Mouse (Mus musculus) heart, embryonic 10.5 days (tissue): ENCODE results near the gene Slc2a2. TPM values are rescaled to one million over a fixed set of nuclear protein-coding genes. Genes with fewer than 3 reads are reported as not detected.
"Not testable (repeated sequence)": the region's sequence is repeated elsewhere in the genome, so short reads cannot be mapped to it uniquely, and the experiment has no call there.

ENCODE experiments used
- DNase-seq: peaks from one replicate; pipeline ENCODE4 v3.0.0-alpha.2; 2017; ENCODE audit warnings: low spot score
- H3K27ac ChIP-seq: fragments of 300-500 bp; sonication (generic); 2 replicates; pipeline ENCODE4 v1.5.1; 2016; ENCODE audit warnings: mild to moderate bottlenecking
- H3K27me3 ChIP-seq: fragments of 300-500 bp; sonication (generic); 2 replicates; pipeline ENCODE4 v1.6.1; 2016; ENCODE audit warnings: mild to moderate bottlenecking; ENCODE audit not compliant: poor library complexity, insufficient read depth, severe bottlenecking
- H3K36me3 ChIP-seq: fragments of 300-500 bp; sonication (generic); 2 replicates; pipeline ENCODE4 v1.6.1; 2016; ENCODE audit warnings: mild to moderate bottlenecking, moderate library complexity
- H3K4me1 ChIP-seq: fragments of 300-500 bp; sonication (generic); 2 replicates; pipeline ENCODE4 v1.6.1; 2016; ENCODE audit warnings: mild to moderate bottlenecking
- H3K4me3 ChIP-seq: fragments of 300-500 bp; sonication (generic); 2 replicates; pipeline ENCODE4 v1.5.1; 2016; ENCODE audit warnings: mild to moderate bottlenecking, moderate library complexity
- H3K9me3 ChIP-seq: fragments of 300-500 bp; sonication (generic); 2 replicates; pipeline ENCODE4 v1.6.1; 2016; ENCODE audit warnings: mild to moderate bottlenecking, moderate library complexity
- WGBS: fragments of 180-500 bp; shearing (Covaris S2); methylation state at CpG from one replicate; pipeline ENCODE4 v1.1.7; 2016; 5-methylcytosine and 5-hydroxymethylcytosine counted together
- polyA plus RNA-seq: library from polyadenylated mRNA; unstranded; fragments of >200 nt; fragmentation: Nextera tagmentation; extraction: Ambion mirVana; gene quantifications from 2 replicates; pipeline ENCODE4 v1.2.1, GENCODE M21; 2016

Gene Slc2a2
- polyA plus RNA-seq, 1 experiment from 2014 or later = 3.1 TPM

DNA sequence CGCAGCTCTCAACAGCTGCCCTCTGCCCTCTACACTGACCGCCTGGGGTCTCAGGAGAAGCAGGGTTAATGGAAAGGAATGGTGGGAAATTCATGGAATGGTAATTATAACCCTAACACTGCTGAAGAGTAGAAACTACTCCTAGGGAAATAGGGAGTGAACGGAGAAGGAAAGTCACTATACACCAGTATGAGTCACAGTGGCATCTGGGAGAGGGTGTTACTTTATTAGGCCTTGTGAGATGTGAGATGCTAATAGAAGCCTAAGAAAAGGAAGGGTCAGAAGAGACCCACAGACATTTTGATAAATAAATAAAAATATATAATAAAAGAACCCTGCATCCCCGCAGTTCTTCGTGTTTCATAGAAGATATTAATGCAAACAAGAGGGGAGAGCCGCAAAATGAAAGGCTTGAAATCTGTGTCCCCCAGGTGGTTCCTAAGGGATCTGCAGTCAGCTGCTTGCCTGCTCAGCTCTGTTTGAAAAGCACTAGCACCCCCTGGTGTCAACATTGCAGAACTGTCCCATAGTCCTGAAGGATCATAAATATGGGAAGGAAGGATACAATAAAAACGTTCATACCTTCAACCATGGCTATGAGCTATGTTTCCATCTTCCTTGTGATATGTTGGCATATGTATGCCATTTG, 48.3 kb downstream of the Slc2a2 start:
- Histone ChIP-seq H3K4me1 (peaks cover 5% of the 10 kb centered on the region; the same call in 1 of the 2 replicates), H3K36me3 (no peaks in the 10 kb centered on the region), H3K27ac (no peak overlapping the region), H3K27me3 (no peaks in the 10 kb centered on the region), H3K4me3 (no peak overlapping the region), H3K9me3 (no peaks in the 10 kb centered on the region)
- WGBS = 32% methylated on average over 7 of the region's 7 CpGs
- DNase-seq = peak; percentile 85

DNA sequence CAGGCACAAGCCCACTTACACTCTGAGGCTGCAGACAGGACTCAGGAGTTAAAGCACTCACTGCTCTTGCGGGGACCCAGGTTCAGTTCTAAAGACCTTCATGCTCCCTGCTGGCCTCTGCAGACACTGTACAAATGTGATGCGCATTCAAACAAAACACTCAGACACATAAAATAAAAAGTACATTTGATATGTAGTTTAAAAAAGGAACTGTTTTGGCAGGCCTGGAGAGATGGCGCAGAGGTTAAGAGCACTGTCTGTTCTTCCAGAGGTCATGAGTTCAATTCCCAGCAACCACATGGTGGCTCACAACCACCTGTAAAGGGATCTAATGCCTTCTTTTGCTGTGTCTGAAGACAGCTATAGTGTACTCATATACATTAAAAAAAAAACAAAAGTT, 50.4 kb downstream of the Slc2a2 start:
- H3K9me3 ChIP-seq = no peaks in the 10 kb centered on the region
- H3K4me1 ChIP-seq = peaks cover 4% of the 10 kb centered on the region; the same call in 1 of the 2 replicates
- DNase-seq = no peak
- H3K27ac ChIP-seq = no peak overlapping the region
- no peaks in the 10 kb centered on the region for H3K36me3 ChIP-seq
- H3K4me3 ChIP-seq = no peak overlapping the region
- 91% methylated on average over 3 of the region's 3 CpGs for WGBS
- peaks cover 4% of the 10 kb centered on the region; the same call in 1 of the 2 replicates for H3K27me3 ChIP-seq

DNA sequence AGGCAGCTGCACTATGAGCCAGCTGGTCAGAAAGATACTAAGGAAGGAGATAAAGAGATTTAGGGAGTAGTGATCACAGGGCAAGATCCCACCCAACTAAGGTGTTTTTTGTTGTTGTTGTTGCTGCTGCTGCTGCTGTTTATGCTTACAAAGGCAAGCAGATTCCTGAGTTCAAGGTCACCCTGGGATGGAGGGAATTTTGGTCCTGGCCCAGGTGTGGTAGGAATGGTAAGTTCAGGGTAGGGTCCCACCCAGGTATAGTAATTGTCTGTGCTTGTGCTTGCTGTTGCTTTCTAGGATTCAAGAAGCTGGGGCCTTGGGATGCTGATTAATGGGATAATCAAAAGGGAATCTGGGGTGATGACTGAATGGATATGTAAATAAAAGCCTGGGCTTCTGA, 51.3 kb downstream of the Slc2a2 start:
- Histone ChIP-seq H3K4me1 (no peaks in the 10 kb centered on the region; the same call in 1 of the 2 replicates), H3K9me3 (no peaks in the 10 kb centered on the region)

DNA sequence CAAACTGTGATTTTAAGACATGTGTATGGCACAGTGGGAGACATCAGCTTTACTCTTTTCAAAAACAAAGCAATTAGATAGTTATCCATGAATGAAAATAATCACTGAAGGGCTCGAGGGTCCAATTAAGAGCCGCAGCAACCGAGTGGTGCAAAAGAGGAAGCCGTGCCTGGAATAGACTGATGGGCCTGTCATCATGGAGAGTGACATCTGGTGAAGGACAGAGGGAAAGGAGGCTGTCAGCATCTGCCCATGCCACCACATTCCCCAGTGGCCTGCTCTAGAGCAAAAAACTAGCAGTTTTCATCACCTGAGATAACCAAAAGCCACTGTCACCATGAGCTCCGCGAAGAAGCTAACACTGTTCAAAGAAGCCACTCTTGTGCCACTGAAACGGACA, 57.8 kb downstream of the Slc2a2 start:
- H3K27me3 ChIP-seq = peaks cover 12% of the 10 kb centered on the region; the same call in 1 of the 2 replicates
- 32% methylated on average over 7 of the region's 7 CpGs for WGBS

More for the DNA sequence above, 51.3 kb downstream of the Slc2a2 start:
- DNase-seq = no peak
- H3K36me3 ChIP-seq = no peaks in the 10 kb centered on the region
- no peak overlapping the region for H3K4me3 ChIP-seq
- no peak overlapping the region for H3K27ac ChIP-seq
- peaks cover 4% of the 10 kb centered on the region; the same call in 1 of the 2 replicates for H3K27me3 ChIP-seq

DNA sequence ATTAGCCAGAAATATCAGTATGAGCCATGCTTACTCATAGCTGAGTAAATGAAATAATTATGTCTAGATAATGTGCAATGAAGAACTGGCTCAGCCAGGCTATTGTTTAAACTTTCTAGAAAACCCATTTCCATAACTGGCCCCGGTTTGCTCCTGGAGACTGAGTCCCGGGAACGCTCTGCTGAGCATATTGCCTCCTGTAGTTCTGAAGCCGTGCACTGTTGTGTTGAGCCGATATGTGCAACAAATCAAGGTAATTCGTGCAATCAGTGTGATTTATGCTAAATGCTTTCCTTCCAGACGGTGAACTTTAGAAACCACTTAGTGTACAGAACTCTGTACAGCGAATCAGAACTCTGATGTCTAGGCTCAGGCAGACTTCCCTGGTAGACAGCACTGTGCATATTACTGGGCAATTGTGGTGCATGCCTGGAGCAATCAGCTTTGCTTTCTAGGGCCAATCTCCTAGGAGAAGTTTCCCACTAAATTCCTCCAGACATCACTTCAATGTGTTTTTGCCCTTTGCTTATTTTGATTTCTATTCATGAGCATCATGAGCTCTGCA, 63.6 kb downstream of the Slc2a2 start:
- Histone ChIP-seq H3K27ac (no peak overlapping the region), H3K36me3 (no peaks in the 10 kb centered on the region), H3K4me3 (no peak overlapping the region), H3K27me3 (0 out of 2 replicates have a peak, but pooled peaks cover 1% of the 10 kb centered on the region), H3K9me3 (no peaks in the 10 kb centered on the region), H3K4me1 (no peaks in the 10 kb centered on the region)
- no peak for DNase-seq
- 85% methylated on average over 8 of the region's 8 CpGs for WGBS

More for the DNA sequence above, 57.8 kb downstream of the Slc2a2 start:
- Histone ChIP-seq H3K4me1 (peaks cover 7% of the 10 kb centered on the region), H3K9me3 (no peaks in the 10 kb centered on the region), H3K36me3 (no peaks in the 10 kb centered on the region), H3K27ac (no peak overlapping the region), H3K4me3 (no peak overlapping the region)
- DNase-seq = no peak

DNA sequence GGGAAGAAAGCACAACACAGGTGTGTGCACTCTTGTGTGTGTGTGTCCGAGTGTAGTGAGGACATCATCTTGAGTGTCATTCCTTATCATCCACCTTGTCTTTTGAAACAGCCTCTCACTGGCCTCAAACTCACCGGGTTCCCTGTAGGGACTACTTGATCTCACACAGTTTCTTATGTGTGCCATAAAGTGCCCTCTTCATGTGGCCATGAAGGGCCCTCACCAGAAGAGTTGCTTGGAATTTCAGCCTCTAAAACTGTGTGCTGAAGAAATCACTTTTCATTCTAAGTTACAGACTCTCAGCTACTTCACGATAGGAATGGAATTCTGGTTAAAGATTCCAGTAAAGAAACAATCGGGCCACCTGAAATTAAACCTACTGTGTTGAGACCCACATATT, 69.2 kb downstream of the Slc2a2 start:
- H3K36me3 ChIP-seq = no peaks in the 10 kb centered on the region
- WGBS = 90% methylated on average over 4 of the region's 4 CpGs
- no peak overlapping the region for H3K4me3 ChIP-seq
- H3K9me3 ChIP-seq = no peaks in the 10 kb centered on the region
- DNase-seq = no peak
- H3K27me3 ChIP-seq = no peaks in the 10 kb centered on the region
- H3K4me1 ChIP-seq = no peaks in the 10 kb centered on the region
- no peak overlapping the region for H3K27ac ChIP-seq

DNA sequence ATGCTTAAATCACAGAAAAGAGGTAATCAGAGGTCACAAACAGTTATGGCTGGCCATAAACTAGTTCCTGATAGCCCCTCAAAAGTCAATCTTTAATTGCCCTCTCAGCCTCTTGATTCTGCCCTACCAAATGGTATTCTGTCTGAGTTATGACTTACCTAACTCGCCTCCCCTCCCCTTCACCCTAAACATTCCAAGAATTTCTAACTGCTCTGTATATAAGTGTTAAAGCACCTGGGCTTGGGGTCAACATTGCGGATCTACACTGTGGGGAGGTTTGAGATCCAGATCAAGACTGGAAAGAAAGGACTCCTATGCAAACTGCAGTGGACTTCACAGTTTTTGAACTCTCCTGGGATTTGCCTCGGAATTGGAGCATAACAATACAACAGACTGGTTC, 70.5 kb downstream of the Slc2a2 start:
- Histone ChIP-seq H3K4me1 (no peaks in the 10 kb centered on the region), H3K9me3 (no peaks in the 10 kb centered on the region), H3K4me3 (no peak overlapping the region), H3K36me3 (no peaks in the 10 kb centered on the region), H3K27ac (no peak overlapping the region), H3K27me3 (no peaks in the 10 kb centered on the region)
- no peak for DNase-seq
- 82% methylated on average over 3 of the region's 3 CpGs for WGBS

DNA sequence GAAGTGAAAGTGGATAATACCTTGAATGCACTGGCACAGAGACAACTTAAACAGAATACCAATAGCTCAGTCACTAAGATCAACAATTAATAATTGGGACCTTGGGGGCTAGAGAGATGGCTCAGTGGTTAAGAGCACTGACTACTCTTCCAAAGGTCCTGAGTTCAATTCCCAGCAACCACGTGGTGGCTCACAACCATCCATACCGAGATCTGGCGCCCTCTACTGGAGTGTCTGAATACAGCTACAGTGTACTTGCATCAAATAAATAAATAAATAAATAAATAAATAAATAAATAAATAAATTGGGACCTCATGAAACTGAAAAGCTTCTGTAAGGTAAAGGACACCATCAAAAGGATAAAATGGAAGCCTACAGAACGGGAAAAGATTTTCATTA, 75.2 kb downstream of the Slc2a2 start:
- not testable (repeated sequence) for DNase-seq, H3K27me3 ChIP-seq

DNA sequence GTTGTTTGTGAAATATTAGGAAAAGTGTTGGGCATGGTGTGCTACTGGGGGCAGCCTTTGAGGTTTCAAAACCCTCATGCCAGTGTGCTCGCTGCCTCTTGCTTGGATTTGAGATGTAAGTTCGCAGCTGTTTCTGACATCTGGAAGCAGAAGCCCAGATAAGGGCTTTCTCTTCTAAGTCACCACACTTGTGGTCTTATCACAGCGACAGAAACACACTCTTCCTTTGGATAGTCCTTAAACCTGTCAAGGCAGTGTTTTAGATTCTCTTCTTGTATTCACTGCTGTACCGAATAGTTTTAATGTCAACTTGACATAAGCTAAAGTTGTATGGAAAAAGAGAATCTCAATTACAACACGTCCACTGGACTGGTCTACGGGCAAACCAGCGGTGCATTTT, 77.7 kb downstream of the Slc2a2 start:
- no peaks in the 10 kb centered on the region for H3K9me3 ChIP-seq
- H3K27ac ChIP-seq = no peak overlapping the region
- H3K4me3 ChIP-seq = no peak overlapping the region
- no peaks in the 10 kb centered on the region for H3K27me3 ChIP-seq
- H3K36me3 ChIP-seq = no peaks in the 10 kb centered on the region
- peaks cover 9% of the 10 kb centered on the region; the same call in 1 of the 2 replicates for H3K4me1 ChIP-seq
- 48% methylated on average over 7 of the region's 7 CpGs for WGBS
- DNase-seq = no peak

More for the DNA sequence above, 75.2 kb downstream of the Slc2a2 start:
- not testable (repeated sequence) for H3K9me3 ChIP-seq, H3K36me3 ChIP-seq, H3K4me1 ChIP-seq, H3K27ac ChIP-seq, H3K4me3 ChIP-seq
- 56% methylated on average over 4 of the region's 4 CpGs for WGBS

DNA sequence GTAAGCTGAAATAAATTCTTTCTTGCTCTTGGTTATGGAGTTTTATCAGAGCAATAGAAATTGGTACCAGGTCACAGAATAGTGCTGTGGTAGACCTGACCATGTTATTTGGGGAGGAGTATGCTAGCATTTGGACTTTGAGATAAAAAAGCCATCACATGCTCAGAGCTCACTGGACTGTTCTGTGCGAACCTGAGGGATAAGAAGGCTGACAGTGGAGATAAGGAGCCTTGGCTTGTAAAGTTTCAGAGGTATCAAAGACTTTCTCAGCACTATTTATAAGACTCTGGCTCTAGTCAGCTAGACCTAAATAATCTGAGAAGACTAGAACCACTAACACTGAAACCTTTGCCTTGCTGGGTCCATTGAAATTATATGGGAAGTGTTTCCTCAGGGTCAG, 78.3 kb downstream of the Slc2a2 start:
- Histone ChIP-seq H3K27me3 (no peaks in the 10 kb centered on the region), H3K27ac (peak overlapping the region; percentile 52; the same call in 1 of the 2 replicates), H3K4me1 (peaks cover 13% of the 10 kb centered on the region; the same call in 1 of the 2 replicates), H3K9me3 (no peaks in the 10 kb centered on the region), H3K4me3 (no peak overlapping the region), H3K36me3 (no peaks in the 10 kb centered on the region)
- WGBS = 26% methylated on average over 1 of the region's 1 CpGs
- no peak for DNase-seq

DNA sequence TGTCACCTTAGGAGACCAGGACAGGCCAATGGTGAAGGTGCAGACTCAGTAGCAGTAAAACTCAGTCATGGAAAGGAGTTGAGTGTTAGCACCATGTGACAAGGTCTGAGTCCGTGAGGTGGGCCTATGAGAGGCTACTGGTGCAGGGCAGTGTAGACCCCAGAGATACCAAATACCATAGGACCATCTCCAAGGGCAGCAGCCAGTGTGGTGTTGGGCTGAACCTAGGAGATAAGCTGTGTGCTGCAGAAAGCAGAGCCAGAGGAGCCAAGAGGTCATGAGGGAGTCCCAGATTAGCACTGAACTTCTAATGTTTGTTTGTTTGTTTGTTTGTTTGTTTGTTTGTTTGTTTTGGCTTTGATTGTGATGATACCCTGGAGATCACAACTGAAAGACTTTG, 78.8 kb downstream of the Slc2a2 start:
- Histone ChIP-seq H3K36me3 (no peaks in the 10 kb centered on the region), H3K9me3 (no peaks in the 10 kb centered on the region), H3K4me3 (no peak overlapping the region), H3K27ac (peak overlapping the region; percentile 52; the same call in 1 of the 2 replicates), H3K4me1 (peaks cover 16% of the 10 kb centered on the region; the same call in 1 of the 2 replicates), H3K27me3 (no peaks in the 10 kb centered on the region)
- no peak for DNase-seq
- WGBS = 58% methylated on average over 1 of the region's 1 CpGs

DNA sequence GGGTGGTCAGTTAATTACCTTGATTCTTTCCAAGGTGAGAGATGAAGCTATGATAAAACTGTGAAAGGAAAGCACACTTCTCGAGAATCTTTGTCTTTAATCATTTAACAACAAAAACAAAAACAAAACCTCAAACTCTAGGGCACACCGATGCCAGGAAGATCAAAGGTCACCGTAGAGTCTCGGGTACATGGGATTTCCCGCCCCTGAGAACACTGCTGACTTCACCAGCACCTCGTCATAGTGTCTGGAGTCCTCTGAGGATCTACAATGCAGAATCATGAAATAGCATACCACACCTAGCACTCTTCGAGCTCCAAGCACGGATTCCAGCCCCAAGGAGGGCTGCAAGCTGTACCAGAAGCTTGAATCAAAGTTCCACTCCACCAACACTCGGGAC, 82.8 kb downstream of the Slc2a2 start:
- peaks cover 21% of the 10 kb centered on the region; the same call in 1 of the 2 replicates for H3K4me1 ChIP-seq
- WGBS = 69% methylated on average over 9 of the region's 9 CpGs
- no peaks in the 10 kb centered on the region for H3K36me3 ChIP-seq
- no peak for DNase-seq
- H3K27me3 ChIP-seq = no peaks in the 10 kb centered on the region
- H3K9me3 ChIP-seq = no peaks in the 10 kb centered on the region
- peak overlapping the region; percentile 83; the same call in 1 of the 2 replicates for H3K27ac ChIP-seq
- peak overlapping the region; percentile 84 for H3K4me3 ChIP-seq
